Mouse (Mus musculus) MN1 (cell line): ENCODE results near the gene Arhgef18.

Experiments
- DNase-seq: peaks from one replicate; pipeline ENCODE4 v3.0.0-alpha.2; 2016; ENCODE audit warnings: low spot score

Arhgef18 gene

GRCm38 (mm10) chr8:3395246-3395645, 2.4 kb downstream of the Arhgef18 start:
- DNase-seq = no peak

- DNase-seq = no peak
These were observed 4.8 kb downstream of the Arhgef18 start for GRCm38 (mm10) chr8:3397597-3397996.

DNA sequence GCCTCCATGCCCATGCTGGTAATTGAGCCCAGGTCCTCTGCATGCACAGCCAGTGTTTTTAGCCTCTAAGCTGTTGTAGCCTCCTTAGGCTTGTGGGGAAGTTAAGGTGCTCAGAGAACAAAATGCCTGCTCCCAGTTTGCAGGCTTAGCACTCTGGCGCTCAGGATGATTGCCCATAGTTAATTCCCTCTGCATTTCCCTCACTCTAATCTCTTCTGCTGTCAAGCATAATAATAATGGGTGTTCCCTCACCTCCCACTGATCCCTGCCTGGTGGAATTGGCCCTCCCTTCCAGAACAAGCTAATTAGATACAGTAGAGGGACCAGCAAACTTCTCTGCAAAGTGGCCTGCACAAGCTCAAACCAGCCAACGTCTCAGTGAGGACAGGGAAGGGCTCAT, 7.7 kb downstream of the Arhgef18 start:
- DNase-seq = no peak

- DNase-seq = no peak
These were observed 14.6 kb downstream of the Arhgef18 start for GRCm38 (mm10) chr8:3407417-3407816.

DNA sequence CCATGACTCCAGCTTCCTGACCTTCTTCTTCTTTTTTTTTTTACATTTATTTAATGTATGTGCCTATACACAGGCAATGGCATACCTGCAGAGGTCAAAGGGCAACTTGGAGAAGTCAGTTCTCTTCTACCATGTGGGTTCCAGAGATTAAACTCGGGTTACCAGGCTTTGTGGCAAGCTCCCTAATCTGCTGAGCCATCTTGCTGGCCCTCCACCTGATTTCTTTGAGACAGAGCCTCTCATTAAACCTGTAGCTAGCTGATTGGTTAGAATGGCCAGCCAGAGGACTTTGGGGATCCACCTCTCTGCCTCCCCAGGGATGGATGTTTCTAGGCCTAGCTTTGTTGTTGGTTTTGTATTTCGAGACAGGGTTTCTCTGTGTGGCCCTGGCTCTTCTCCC, 18.3 kb downstream of the Arhgef18 start:
- DNase-seq = no peak

GRCm38 (mm10) chr8:3411901-3412301, 19.1 kb downstream of the Arhgef18 start:
- DNase-seq = peak; percentile 49

GRCm38 (mm10) chr8:3412816-3413215, 20.0 kb downstream of the Arhgef18 start:
- no peak for DNase-seq

DNA sequence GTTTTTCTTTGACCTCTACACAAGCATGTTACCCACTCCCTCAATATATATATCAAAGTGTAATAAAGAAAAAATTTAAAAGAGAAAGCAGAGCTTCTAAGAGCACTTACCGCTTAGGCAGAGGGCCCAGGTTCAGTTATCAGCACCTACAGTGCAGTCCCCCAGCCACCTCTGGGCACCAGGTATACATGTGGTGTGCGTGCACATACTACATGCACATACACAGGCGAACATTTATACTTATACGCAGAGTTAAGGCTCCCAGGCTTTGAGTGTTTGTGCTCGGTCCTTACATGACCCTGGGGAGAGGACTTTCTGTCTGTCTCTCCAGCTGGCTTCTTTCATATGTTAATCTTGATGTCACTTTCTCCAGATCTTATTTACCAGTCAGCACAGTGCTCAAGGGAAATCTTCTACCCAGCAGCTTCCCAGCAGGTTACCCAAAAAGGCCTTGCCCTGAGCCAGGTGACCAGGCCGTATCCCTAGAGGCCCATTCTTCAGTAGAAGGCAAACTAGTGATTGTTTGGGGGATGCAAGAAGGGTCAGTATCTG, 21.9 kb downstream of the Arhgef18 start:
- DNase-seq = no peak

GRCm38 (mm10) chr8:3415259-3415658, 22.5 kb downstream of the Arhgef18 start:
- DNase-seq = no peak

GRCm38 (mm10) chr8:3415661-3416060, 22.9 kb downstream of the Arhgef18 start:
- no peak for DNase-seq

DNA sequence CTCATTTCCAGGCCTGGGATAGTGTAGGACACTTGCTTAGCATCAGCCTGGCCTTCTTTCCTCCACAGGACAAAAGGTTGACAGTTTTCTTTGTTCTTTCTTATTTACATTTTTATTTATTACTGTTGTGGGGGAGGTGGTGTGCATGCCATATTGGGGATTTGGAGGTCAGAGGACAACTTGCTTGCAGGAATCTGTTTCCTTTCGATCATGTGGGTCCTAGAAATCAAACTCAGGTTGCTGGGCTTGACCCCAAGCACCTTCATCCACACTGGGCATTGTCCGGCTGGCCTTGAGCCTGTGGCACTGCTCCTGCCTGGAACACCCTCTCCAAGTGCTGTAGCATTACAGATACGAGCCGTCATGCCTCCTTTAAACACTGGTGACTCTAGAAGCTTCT, 24.0 kb downstream of the Arhgef18 start:
- no peak for DNase-seq

- peak; percentile 47 for DNase-seq
These were observed 24.6 kb downstream of the Arhgef18 start for GRCm38 (mm10) chr8:3417455-3417854.

GRCm38 (mm10) chr8:3418101-3418500, 25.3 kb downstream of the Arhgef18 start:
- DNase-seq = peak; percentile 83

GRCm38 (mm10) chr8:3420105-3420706, 27.4 kb downstream of the Arhgef18 start:
- DNase-seq = no peak

DNA sequence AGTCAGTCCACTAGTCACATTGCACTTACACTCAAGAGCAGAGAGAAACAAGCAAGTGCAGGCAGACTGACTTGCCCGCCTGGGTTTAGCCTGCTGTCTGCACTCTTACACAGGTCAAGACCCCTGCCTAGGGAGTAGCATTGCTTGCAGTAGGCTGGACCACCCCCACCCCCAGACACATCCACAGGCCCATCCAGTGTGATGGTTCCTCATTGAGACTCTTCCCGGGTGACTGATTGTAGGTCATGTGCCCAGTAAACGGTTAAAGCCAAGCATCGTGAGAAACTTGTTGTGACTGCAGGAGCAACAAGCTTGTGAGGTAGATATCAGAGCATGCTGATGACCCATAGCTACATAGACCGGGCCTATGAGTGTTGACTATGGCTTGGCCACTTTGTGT, 28.7 kb downstream of the Arhgef18 start:
- DNase-seq = no peak

DNA sequence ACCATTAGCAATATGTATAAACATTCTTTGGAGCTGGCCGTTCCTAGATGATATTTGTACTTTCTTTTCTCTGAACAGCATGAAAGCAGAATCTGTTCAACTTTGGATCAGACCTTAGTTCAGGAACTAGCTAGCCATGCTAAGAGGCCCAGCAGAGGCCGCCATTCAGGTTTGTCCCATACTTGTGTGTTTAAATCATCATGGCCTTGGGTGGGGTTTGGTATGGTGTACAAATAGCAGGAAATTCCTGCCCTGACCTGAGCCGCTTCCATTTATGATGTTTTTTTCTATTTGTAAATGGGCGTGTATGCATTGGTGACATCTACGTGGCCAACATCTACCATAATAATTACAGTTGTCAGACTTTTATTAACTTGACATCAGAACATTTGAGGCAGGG, 32.4 kb downstream of the Arhgef18 start:
- DNase-seq = no peak

DNA sequence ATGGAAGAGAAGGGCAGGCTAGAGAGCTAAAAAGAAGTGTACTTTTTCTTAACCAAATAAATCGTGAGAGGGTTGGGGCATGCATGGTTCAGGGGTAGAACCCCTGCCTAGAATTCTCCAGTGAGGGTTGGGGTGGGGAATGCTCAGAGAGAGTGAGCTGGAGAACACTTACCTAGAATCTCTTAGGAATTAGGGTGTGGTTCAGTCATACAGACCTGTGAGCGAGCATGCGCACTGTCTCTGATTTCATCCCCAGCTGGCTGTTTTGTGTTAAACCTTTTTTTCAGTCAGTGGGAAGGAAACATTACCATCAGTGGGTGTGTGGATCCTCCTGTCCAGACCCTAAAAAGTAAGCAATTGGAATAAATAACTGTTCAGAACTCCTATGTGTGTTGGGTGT, 33.4 kb downstream of the Arhgef18 start:
- DNase-seq = no peak

DNA sequence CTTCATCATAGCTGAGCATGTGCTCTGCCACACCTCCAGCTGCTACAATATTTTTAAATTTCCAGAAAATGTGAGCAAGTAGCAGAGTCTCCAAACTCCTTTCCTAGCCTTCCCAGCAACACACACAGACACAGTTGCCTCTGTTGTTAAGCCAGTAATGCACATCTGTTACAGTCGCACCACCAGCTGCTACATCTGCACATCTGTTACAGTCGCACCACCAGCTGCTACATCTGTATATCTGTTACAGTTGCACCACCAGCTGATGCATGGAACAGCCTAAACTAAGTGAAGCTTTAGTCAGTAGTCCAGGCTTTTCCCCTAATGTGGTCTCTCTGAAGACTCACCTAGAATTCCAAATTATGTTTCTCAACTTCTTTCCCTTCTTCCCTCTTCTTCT, 35.6 kb downstream of the Arhgef18 start:
- no peak for DNase-seq

GRCm38 (mm10) chr8:3429966-3430365, 37.2 kb downstream of the Arhgef18 start:
- DNase-seq = peak; percentile 76

DNA sequence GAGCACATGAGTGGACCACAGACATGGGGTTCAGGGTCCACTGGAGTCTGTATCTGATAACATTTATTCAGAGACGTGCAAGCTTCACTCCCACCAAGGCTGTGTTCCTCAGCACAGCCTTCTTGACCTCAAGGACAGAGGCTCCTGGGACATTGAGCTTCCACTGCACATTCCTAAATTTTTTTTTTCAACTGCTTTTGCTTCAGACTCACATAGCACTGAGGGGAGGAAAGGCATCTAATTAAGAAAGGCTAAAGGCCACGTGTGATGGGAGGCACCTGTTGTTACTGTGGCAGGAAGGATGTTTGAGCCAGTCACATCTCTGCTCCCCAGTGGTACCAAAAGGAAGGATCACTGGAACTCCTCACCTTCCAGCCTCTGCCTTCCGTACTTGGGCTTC, 38.3 kb downstream of the Arhgef18 start:
- DNase-seq = no peak

GRCm38 (mm10) chr8:3436492-3436891, 43.7 kb downstream of the Arhgef18 start:
- DNase-seq = no peak

DNA sequence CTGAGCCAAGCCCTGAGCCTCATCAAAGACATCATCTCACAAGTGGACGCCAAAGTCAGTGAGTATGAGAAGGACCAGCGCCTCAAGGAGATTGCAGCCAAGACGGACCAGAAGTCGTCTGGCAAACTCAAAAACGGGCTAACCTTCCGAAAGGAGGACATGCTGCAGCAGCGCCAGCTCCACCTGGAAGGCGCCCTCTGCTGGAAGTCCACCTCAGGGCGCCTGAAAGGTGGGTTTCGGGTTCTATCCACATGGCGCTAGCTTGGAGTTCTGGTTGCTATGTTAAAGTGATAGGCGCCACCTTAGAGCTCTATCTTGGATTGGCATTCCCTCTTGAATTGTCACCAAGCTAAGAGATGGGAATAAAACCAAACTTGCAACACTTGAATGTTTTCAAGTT, 46.7 kb downstream of the Arhgef18 start:
- DNase-seq = no peak

DNA sequence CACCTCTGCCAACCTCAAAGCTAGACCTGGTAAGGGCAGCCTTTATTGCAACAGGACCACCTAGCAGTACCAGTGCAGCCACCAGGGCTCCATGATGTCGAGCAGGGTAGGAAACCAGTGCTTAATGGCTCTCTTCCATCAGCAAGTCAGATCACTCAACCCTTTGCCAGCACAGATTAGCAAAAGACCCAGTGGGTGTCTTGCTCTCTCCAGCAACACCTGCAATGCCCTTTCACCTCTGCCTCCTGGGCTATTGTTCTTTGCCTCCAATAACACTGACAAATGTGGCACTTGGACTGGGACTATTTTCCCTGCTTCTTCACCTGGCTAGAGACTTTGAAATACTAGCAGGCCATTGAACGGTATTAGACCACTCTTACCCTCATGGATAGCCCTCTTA, 56.4 kb downstream of the Arhgef18 start:
- no peak for DNase-seq

DNA sequence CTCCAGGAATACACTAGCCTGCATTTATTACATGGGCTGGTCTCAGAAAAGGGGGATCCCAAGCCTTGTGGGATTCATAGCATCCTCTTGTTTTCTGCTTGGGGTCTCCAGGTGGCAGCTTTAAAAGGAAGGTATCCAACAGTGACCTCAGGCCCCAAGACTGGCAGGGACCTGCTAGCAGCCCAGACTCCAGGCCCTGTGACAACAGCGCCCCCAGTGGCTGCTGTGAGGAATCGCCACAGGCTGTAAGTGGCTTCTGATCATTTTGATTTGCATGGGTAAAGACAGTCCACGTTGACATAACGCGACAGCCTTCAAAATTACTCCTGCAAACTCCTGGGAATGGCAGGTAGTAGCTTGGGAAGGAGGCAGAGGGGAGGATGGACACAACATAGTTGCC, 57.9 kb downstream of the Arhgef18 start:
- DNase-seq = peak; percentile 78
